Mouse (Mus musculus): ENCODE data around the gene Foxp4. TPM values are rescaled to one million over a fixed set of nuclear protein-coding genes. Genes with fewer than 3 reads are reported as not detected.
A peak's percentile ranks its signal among the peaks of the same experiment; 100 is the strongest.

Gene Foxp4
- polyA plus RNA-seq, 1 experiment, result 55.4 TPM

DNA sequence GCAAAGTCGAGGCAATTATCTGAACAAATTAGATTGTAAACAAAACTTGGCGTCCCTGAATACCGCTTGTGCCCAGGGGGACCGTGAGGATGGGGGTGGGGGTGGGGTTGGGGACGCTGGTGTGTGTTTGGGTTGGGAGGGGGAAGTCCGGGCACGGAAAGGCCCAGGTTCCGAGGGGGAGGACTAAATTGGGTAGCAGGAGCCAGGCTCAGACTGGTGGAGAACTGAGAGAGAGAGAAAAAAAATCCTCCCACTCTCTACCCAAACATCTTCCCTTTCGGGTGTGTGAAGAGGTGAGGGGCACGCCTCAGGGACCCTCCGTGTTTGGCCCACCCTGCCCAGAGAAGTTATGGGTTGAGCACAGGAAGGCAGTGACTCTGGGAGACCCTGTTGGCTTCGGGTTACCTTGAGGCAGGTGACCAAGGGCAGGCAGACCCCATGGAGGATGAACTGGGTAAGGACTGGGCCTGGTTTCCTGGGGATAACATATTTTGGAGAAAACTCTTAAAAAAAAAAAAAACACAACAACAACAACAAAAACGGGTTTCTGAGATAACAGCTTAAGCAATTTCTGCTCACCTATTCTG lies 988 bp upstream of the Foxp4 start:
- TF ChIP-seq CTCF (IDR thresholded peaks at IDR 0.05; ENCODE audit: borderline replicate concordance, insufficient read depth, low read depth, low read length), result no peak
- TF ChIP-seq POLR2A (IDR thresholded peaks at IDR 0.05; ENCODE audit: borderline replicate concordance, insufficient read depth, low read length), result no peak
- DNase-seq, result no peak
- WGBS, result 8% methylated on average over 13 of the region's 13 CpGs
- Histone ChIP-seq H3K27me3 (ENCODE audit: control insufficient read depth, insufficient read depth, low read length) (peaks cover 8% of the 10 kb centered on the region; the same call in 1 of the 2 replicates), H3K27ac (ENCODE audit: insufficient read depth, low read length) (no peak overlapping the region), H3K4me3 (replicated peaks; ENCODE audit: insufficient read depth, low read depth, low read length) (no peak overlapping the region), H3K4me1 (ENCODE audit: control insufficient read depth, insufficient read depth, low read length) (peaks cover 7% of the 10 kb centered on the region; the same call in 1 of the 2 replicates)

- peak; percentile 37 to 38 for DNase-seq
- Histone ChIP-seq H3K27me3 (ENCODE audit: control insufficient read depth, insufficient read depth, low read length) (peaks cover 8% of the 10 kb centered on the region; the same call in 1 of the 2 replicates), H3K4me1 (ENCODE audit: control insufficient read depth, insufficient read depth, low read length) (peaks cover 7% of the 10 kb centered on the region; the same call in 1 of the 2 replicates), H3K4me3 (replicated peaks; ENCODE audit: insufficient read depth, low read depth, low read length) (peak overlapping the region; percentile 75), H3K27ac (ENCODE audit: insufficient read depth, low read length) (no peak overlapping the region)
- no peak for TF ChIP-seq CTCF (IDR thresholded peaks at IDR 0.05; ENCODE audit: borderline replicate concordance, insufficient read depth, low read depth, low read length)
- TF ChIP-seq POLR2A (IDR thresholded peaks at IDR 0.05; ENCODE audit: borderline replicate concordance, insufficient read depth, low read length), result no peak
- under 1% methylated on average over 64 of the region's 65 CpGs for WGBS
Observed at GRCm38 (mm10) chr17:47923678-47924382, 615 bp downstream of the Foxp4 start.

- peaks cover 7% of the 10 kb centered on the region; the same call in 1 of the 2 replicates for H3K4me1 ChIP-seq (ENCODE audit: control insufficient read depth, insufficient read depth, low read length)
- 1% methylated on average over 28 of the region's 28 CpGs for WGBS
- no peak overlapping the region for H3K27ac ChIP-seq (ENCODE audit: insufficient read depth, low read length)
- peaks cover 8% of the 10 kb centered on the region; the same call in 1 of the 2 replicates for H3K27me3 ChIP-seq (ENCODE audit: control insufficient read depth, insufficient read depth, low read length)
- DNase-seq, result peak; percentile 15 to 47
- peak overlapping the region; percentile 50 for H3K4me3 ChIP-seq (replicated peaks; ENCODE audit: insufficient read depth, low read depth, low read length)
- TF ChIP-seq POLR2A (IDR thresholded peaks at IDR 0.05; ENCODE audit: borderline replicate concordance, insufficient read depth, low read length) (no peak), CTCF (IDR thresholded peaks at IDR 0.05; ENCODE audit: borderline replicate concordance, insufficient read depth, low read depth, low read length) (no peak)
Observed at GRCm38 (mm10) chr17:47923011-47923677, 1.3 kb downstream of the Foxp4 start.

GRCm38 (mm10) chr17:47922579-47922978 lies 1.9 kb downstream of the Foxp4 start:
- TF ChIP-seq CTCF (IDR thresholded peaks at IDR 0.05; ENCODE audit: borderline replicate concordance, insufficient read depth, low read depth, low read length) (no peak), POLR2A (IDR thresholded peaks at IDR 0.05; ENCODE audit: borderline replicate concordance, insufficient read depth, low read length) (no peak)
- Histone ChIP-seq H3K4me1 (ENCODE audit: control insufficient read depth, insufficient read depth, low read length) (peaks cover 7% of the 10 kb centered on the region; the same call in 1 of the 2 replicates), H3K27ac (ENCODE audit: insufficient read depth, low read length) (no peak overlapping the region), H3K4me3 (replicated peaks; ENCODE audit: insufficient read depth, low read depth, low read length) (peak overlapping the region; percentile 28), H3K27me3 (ENCODE audit: control insufficient read depth, insufficient read depth, low read length) (peaks cover 8% of the 10 kb centered on the region; the same call in 1 of the 2 replicates)
- DNase-seq, result no peak
- WGBS, result 2% methylated on average over 24 of the region's 24 CpGs

GRCm38 (mm10) chr17:47922116-47922515 lies 2.3 kb downstream of the Foxp4 start:
- TF ChIP-seq POLR2A (IDR thresholded peaks at IDR 0.05; ENCODE audit: borderline replicate concordance, insufficient read depth, low read length), result no peak
- TF ChIP-seq CTCF (IDR thresholded peaks at IDR 0.05; ENCODE audit: borderline replicate concordance, insufficient read depth, low read depth, low read length), result no peak
- Histone ChIP-seq H3K27me3 (ENCODE audit: control insufficient read depth, insufficient read depth, low read length) (peaks cover 8% of the 10 kb centered on the region; the same call in 1 of the 2 replicates), H3K4me3 (replicated peaks; ENCODE audit: insufficient read depth, low read depth, low read length) (peak overlapping the region; percentile 30), H3K4me1 (ENCODE audit: control insufficient read depth, insufficient read depth, low read length) (peaks cover 7% of the 10 kb centered on the region; the same call in 1 of the 2 replicates), H3K27ac (ENCODE audit: insufficient read depth, low read length) (no peak overlapping the region)
- WGBS, result 20% methylated on average over 21 of the region's 21 CpGs
- no peak for DNase-seq

DNA sequence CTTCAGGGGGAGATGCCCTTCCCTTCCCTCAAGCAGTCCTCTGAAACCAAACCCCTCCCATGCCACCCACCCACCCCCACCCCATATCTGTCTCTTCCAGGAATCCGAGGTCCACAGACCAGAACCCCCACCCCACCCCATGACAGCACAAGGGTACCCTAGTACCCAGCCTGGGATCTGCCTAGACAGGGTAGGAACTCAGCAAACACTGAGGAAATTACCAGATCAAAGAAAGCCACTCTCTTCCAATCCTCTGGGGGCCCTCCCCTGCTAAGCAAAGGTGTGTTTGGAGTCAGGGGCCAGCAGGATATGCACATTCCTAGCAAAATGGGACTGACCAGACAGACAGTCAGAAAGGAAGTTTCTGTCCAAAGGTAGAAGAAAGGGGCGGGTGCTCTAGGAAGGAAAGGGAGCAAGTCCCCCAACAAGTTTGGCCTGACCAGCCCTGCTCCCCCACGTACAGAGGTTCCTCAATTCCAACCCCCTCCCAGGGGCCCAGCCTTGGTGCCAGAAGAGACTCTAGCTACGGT lies 3.2 kb downstream of the Foxp4 start:
- H3K4me3 ChIP-seq (replicated peaks; ENCODE audit: insufficient read depth, low read depth, low read length), result no peak overlapping the region

GRCm38 (mm10) chr17:47919826-47920225 lies 4.6 kb downstream of the Foxp4 start:
- no peak for DNase-seq
- Histone ChIP-seq H3K4me3 (replicated peaks; ENCODE audit: insufficient read depth, low read depth, low read length) (no peak overlapping the region), H3K27me3 (ENCODE audit: control insufficient read depth, insufficient read depth, low read length) (peaks cover 8% of the 10 kb centered on the region; the same call in 1 of the 2 replicates), H3K27ac (ENCODE audit: insufficient read depth, low read length) (no peak overlapping the region), H3K4me1 (ENCODE audit: control insufficient read depth, insufficient read depth, low read length) (peaks cover 7% of the 10 kb centered on the region; the same call in 1 of the 2 replicates)
- TF ChIP-seq CTCF (IDR thresholded peaks at IDR 0.05; ENCODE audit: borderline replicate concordance, insufficient read depth, low read depth, low read length) (no peak), POLR2A (IDR thresholded peaks at IDR 0.05; ENCODE audit: borderline replicate concordance, insufficient read depth, low read length) (no peak)
- 58% methylated on average over 5 of the region's 5 CpGs for WGBS

More for the DNA sequence above, 3.2 kb downstream of the Foxp4 start:
- TF ChIP-seq POLR2A (IDR thresholded peaks at IDR 0.05; ENCODE audit: borderline replicate concordance, insufficient read depth, low read length), result no peak
- no peak for TF ChIP-seq CTCF (IDR thresholded peaks at IDR 0.05; ENCODE audit: borderline replicate concordance, insufficient read depth, low read depth, low read length)
- Histone ChIP-seq H3K27ac (ENCODE audit: insufficient read depth, low read length) (no peak overlapping the region), H3K4me1 (ENCODE audit: control insufficient read depth, insufficient read depth, low read length) (peaks cover 7% of the 10 kb centered on the region; the same call in 1 of the 2 replicates), H3K27me3 (ENCODE audit: control insufficient read depth, insufficient read depth, low read length) (peaks cover 8% of the 10 kb centered on the region; the same call in 1 of the 2 replicates)
- DNase-seq, result no peak
- 87% methylated on average over 4 of the region's 4 CpGs for WGBS
